Mouse (Mus musculus): ENCODE results near the gene Dmp1.

Dmp1 gene

GRCm38 (mm10) chr5:104202351-104202750 is at the start of gene Dmp1:
TSS of gene Dmp1 (plus strand) at chr5:104202613.
- in situ Hi-C loops (cut with MboI; ENCODE audit: unreplicated experiment in 2 of 2), result no loop called here

GRCm38 (mm10) chr5:104157701-104158100 is 44.7 kb upstream of the Dmp1 start:
- in situ Hi-C loops (cut with MboI; ENCODE audit: unreplicated experiment in 2 of 2), result no loop called here

GRCm38 (mm10) chr5:104158332-104159052 is 43.9 kb upstream of the Dmp1 start:
- in situ Hi-C loops (cut with MboI; ENCODE audit: unreplicated experiment in 2 of 2), result no loop called here

- in situ Hi-C loops (cut with MboI; ENCODE audit: unreplicated experiment in 2 of 2), result no loop called here
Measured at GRCm38 (mm10) chr5:104160581-104160980, 41.8 kb upstream of the Dmp1 start.

- in situ Hi-C loops (cut with MboI; ENCODE audit: unreplicated experiment in 2 of 2), result no loop called here
Measured at GRCm38 (mm10) chr5:104161390-104161789, 41.0 kb upstream of the Dmp1 start.

- in situ Hi-C loops (cut with MboI; ENCODE audit: unreplicated experiment in 2 of 2), result no loop called here
Measured at GRCm38 (mm10) chr5:104163536-104163935, 38.9 kb upstream of the Dmp1 start.

GRCm38 (mm10) chr5:104170412-104170811 is 32.0 kb upstream of the Dmp1 start, which contains the start of gene Dspp:
TSS of gene Dspp (plus strand) at chr5:104170712.
- in situ Hi-C loops (cut with MboI; ENCODE audit: unreplicated experiment in 2 of 2), result no loop called here

- in situ Hi-C loops (cut with MboI; ENCODE audit: unreplicated experiment in 2 of 2), result no loop called here
Measured at GRCm38 (mm10) chr5:104173094-104173493, 29.3 kb upstream of the Dmp1 start.

- in situ Hi-C loops (cut with MboI; ENCODE audit: unreplicated experiment in 2 of 2), result no loop called here
Measured at GRCm38 (mm10) chr5:104183743-104184142, 18.7 kb upstream of the Dmp1 start.

GRCm38 (mm10) chr5:104187281-104187680 is 15.1 kb upstream of the Dmp1 start:
- in situ Hi-C loops (cut with MboI; ENCODE audit: unreplicated experiment in 2 of 2), result no loop called here

GRCm38 (mm10) chr5:104195086-104195485 is 7.3 kb upstream of the Dmp1 start:
- in situ Hi-C loops (cut with MboI; ENCODE audit: unreplicated experiment in 2 of 2), result no loop called here

- in situ Hi-C loops (cut with MboI; ENCODE audit: unreplicated experiment in 2 of 2), result no loop called here
Measured at GRCm38 (mm10) chr5:104201153-104201950, 1.1 kb upstream of the Dmp1 start.

GRCm38 (mm10) chr5:104212531-104212930 is 10.1 kb downstream of the Dmp1 start:
- in situ Hi-C loops (cut with MboI; ENCODE audit: unreplicated experiment in 2 of 2), result no loop called here

- in situ Hi-C loops (cut with MboI; ENCODE audit: unreplicated experiment in 2 of 2), result loop anchor here in 1 of 2 experiments (5.0 kb wide), 1 partner anchor 1648 kb away; no protein-coding TSS in a partner anchor
Measured at GRCm38 (mm10) chr5:104218926-104219325, 16.5 kb downstream of the Dmp1 start.

- in situ Hi-C loops (cut with MboI; ENCODE audit: unreplicated experiment in 2 of 2), result loop anchor here in 1 of 2 experiments (10.0 kb wide), 1 partner anchor 1101 kb away; no protein-coding TSS in a partner anchor
Measured at GRCm38 (mm10) chr5:104224299-104224698, 21.9 kb downstream of the Dmp1 start.

- in situ Hi-C loops (cut with MboI; ENCODE audit: unreplicated experiment in 2 of 2), result loop anchor here in 1 of 2 experiments (10.0 kb wide), 1 partner anchor 1100 kb away; no protein-coding TSS in a partner anchor
Measured at GRCm38 (mm10) chr5:104224750-104225149, 22.3 kb downstream of the Dmp1 start.

- in situ Hi-C loops (cut with MboI; ENCODE audit: unreplicated experiment in 2 of 2), result loop anchor here in 1 of 2 experiments (10.0 kb wide), 1 partner anchor 1096 kb away; no protein-coding TSS in a partner anchor
Measured at GRCm38 (mm10) chr5:104228497-104228896, 26.1 kb downstream of the Dmp1 start.

- in situ Hi-C loops (cut with MboI; ENCODE audit: unreplicated experiment in 2 of 2), result no loop called here
Measured at GRCm38 (mm10) chr5:104236741-104237140, 34.3 kb downstream of the Dmp1 start.

- in situ Hi-C loops (cut with MboI; ENCODE audit: unreplicated experiment in 2 of 2), result no loop called here
Measured at GRCm38 (mm10) chr5:104239674-104240378, 37.4 kb downstream of the Dmp1 start.

- in situ Hi-C loops (cut with MboI; ENCODE audit: unreplicated experiment in 2 of 2), result no loop called here
Measured at GRCm38 (mm10) chr5:104244261-104244660, 41.8 kb downstream of the Dmp1 start.

GRCm38 (mm10) chr5:104251811-104252210 is 49.4 kb downstream of the Dmp1 start:
- in situ Hi-C loops (cut with MboI; ENCODE audit: unreplicated experiment in 2 of 2), result no loop called here

Measured in v-Abl transformed pro-B cells (cell line).